In the genomic region with DNA sequence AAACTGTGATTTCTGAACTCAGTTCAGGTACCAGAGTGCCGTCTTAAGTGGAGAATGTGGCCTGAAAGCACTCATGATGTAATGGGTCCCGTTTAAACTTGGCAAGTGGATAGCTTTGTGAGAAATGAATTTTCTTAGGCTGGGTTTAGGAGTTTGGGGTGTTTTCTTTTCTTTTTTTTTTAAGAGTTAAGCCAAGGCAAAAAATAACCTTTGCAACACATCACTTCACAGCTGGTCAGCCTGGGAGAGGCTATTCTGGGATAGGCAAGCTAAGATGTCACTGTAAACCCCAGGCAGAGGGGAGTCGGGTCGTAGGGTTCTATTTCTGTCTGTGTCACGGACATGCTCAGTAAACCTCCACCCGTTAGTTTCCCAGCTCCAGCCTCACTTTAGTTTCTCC, we compare ENCODE assay signal across 16 mouse cellular contexts.
A peak's percentile ranks its signal among the peaks of the same experiment; 100 is the strongest.
DNase-seq lines count a peak whose midpoint lies in the region; ATAC-seq lines count a peak whose summit lies in the region.
"Had no signal": no experiment of that assay in that cellular context is flagged by ENCODE, and none has a peak within 500 bp of the region (broad histone marks: within the 10 kb centered on the region; RNA-seq: fewer than 3 reads in every experiment).

No protein-coding gene starts in this region.

- 0 out of 2 replicates have a peak overlapping the region, but pooled peaks have one; percentile 28 for H3K27ac ChIP-seq in kidney, embryonic 15.5 days
- H3K27ac ChIP-seq in kidney, embryonic 14.5 days (ENCODE audit: low read depth, low read length): no peak overlapping the region
- peak overlapping the region; percentile 54 for H3K27ac ChIP-seq in heart, embryonic 10.5 days
- H3K27ac ChIP-seq in limb, embryonic 13.5 days: peak overlapping the region; percentile 44; the same call in 1 of the 2 replicates
- H3K27ac ChIP-seq: hindbrain, postnatal 0 days; neural tube, embryonic 15.5 days; stomach, postnatal 0 days had no signal

- H3K4me1 ChIP-seq in kidney, embryonic 15.5 days: peaks cover 42% of the 10 kb centered on the region
- H3K4me1 ChIP-seq in kidney, embryonic 14.5 days (ENCODE audit: control insufficient read depth, insufficient read depth, low read length): peaks cover 13% of the 10 kb centered on the region
- H3K4me1 ChIP-seq in heart, embryonic 10.5 days: peaks cover 59% of the 10 kb centered on the region
- peaks cover 43% of the 10 kb centered on the region for H3K4me1 ChIP-seq in limb, embryonic 13.5 days

- no peak overlapping the region for H3K9ac ChIP-seq in kidney, embryonic 15.5 days
- H3K9ac ChIP-seq in kidney, embryonic 14.5 days (ENCODE audit: low read depth, low read length): no peak overlapping the region
- H3K9ac ChIP-seq in limb, embryonic 13.5 days: no peak overlapping the region
- H3K9ac ChIP-seq: forebrain, postnatal 0 days; neural tube, embryonic 15.5 days had no signal

- 46% methylated on average over 6 of the region's 6 CpGs for WGBS in kidney, embryonic 15.5 days
- 35% methylated on average over 6 of the region's 6 CpGs for WGBS in kidney, embryonic 14.5 days
- WGBS in heart, embryonic 10.5 days: 43% methylated on average over 6 of the region's 6 CpGs
- 70% methylated on average over 6 of the region's 6 CpGs for WGBS in limb, embryonic 13.5 days

- no peaks in the 10 kb centered on the region for H3K9me3 ChIP-seq in kidney, embryonic 15.5 days (replicated peaks)
- no peaks in the 10 kb centered on the region for H3K9me3 ChIP-seq in kidney, embryonic 14.5 days (ENCODE audit: control insufficient read depth, low read length)
- H3K9me3 ChIP-seq in heart, embryonic 10.5 days: no peaks in the 10 kb centered on the region
- no peaks in the 10 kb centered on the region for H3K9me3 ChIP-seq in limb, embryonic 13.5 days
- H3K9me3 ChIP-seq: neural tube, embryonic 15.5 days had no signal

- H3K27me3 ChIP-seq in kidney, embryonic 15.5 days: no peaks in the 10 kb centered on the region
- H3K27me3 ChIP-seq in kidney, embryonic 14.5 days (ENCODE audit: control insufficient read depth, insufficient read depth, low read length): no peaks in the 10 kb centered on the region
- H3K27me3 ChIP-seq in heart, embryonic 10.5 days (ENCODE audit: insufficient read depth, poor library complexity, severe bottlenecking): no peaks in the 10 kb centered on the region
- H3K27me3 ChIP-seq in limb, embryonic 13.5 days: no peaks in the 10 kb centered on the region
- H3K27me3 ChIP-seq: neural tube, embryonic 15.5 days had no signal

- no peaks in the 10 kb centered on the region for H3K36me3 ChIP-seq in kidney, embryonic 15.5 days
- H3K36me3 ChIP-seq in kidney, embryonic 14.5 days (ENCODE audit: control insufficient read depth, insufficient read depth, low read length): no peaks in the 10 kb centered on the region
- H3K36me3 ChIP-seq in heart, embryonic 10.5 days: no peaks in the 10 kb centered on the region
- no peaks in the 10 kb centered on the region for H3K36me3 ChIP-seq in limb, embryonic 13.5 days
- H3K36me3 ChIP-seq: neural tube, embryonic 15.5 days had no signal

- ATAC-seq in kidney, embryonic 15.5 days (replicated peaks; ENCODE audit: low FRiP score): no peak
- no peak for ATAC-seq in kidney, embryonic 14.5 days (ENCODE audit: low FRiP score, low TSS enrichment)
- no peak for ATAC-seq in limb, embryonic 13.5 days (ENCODE audit: low FRiP score, low read depth)
- ATAC-seq: CD4-positive, CD25-positive, alpha-beta regulatory T cell, adult 4 months; forebrain, postnatal 0 days; hindbrain, postnatal 0 days had no signal

- DNase-seq in adipocyte (ENCODE audit: low spot score) (peak; percentile 76), MN1 (ENCODE audit: low spot score) (no peak)
- no peak for DNase-seq in heart, embryonic 10.5 days (ENCODE audit: low spot score)
- no peak for DNase-seq in right cerebral cortex, postnatal 25 days
- DNase-seq: cerebellum, postnatal 10 days; forebrain, postnatal 0 days; kidney, adult 2 months; thymus, postnatal 25 days had no signal

- H3K4me2 ChIP-seq in kidney, embryonic 15.5 days: no peak overlapping the region
- no peak overlapping the region for H3K4me2 ChIP-seq in kidney, embryonic 14.5 days (replicated peaks; ENCODE audit: low read depth, low read length)
- H3K4me2 ChIP-seq in limb, embryonic 13.5 days (replicated peaks): no peak overlapping the region
- H3K4me2 ChIP-seq: midbrain, embryonic 11.5 days; neural tube, embryonic 15.5 days had no signal

- H3K4me3 ChIP-seq in kidney, embryonic 15.5 days (replicated peaks): no peak overlapping the region
- H3K4me3 ChIP-seq in kidney, embryonic 14.5 days (ENCODE audit: low read length): no peak overlapping the region
- no peak overlapping the region for H3K4me3 ChIP-seq in heart, embryonic 10.5 days
- H3K4me3 ChIP-seq in limb, embryonic 13.5 days: no peak overlapping the region
- H3K4me3 ChIP-seq: neural tube, embryonic 15.5 days had no signal
